Mouse (Mus musculus) 3134 (cell line): ENCODE measurements around the gene Kcnip4.
A peak's percentile ranks its signal among the peaks of the same experiment; 100 is the strongest.

Experiments
- DNase-seq: peaks from one replicate; pipeline ENCODE4 v3.0.0-alpha.2; 2011; ENCODE audit warnings: low spot score; ENCODE audit not compliant: insufficient read length; ENCODE audit errors: extremely low read depth

Kcnip4 gene

DNA sequence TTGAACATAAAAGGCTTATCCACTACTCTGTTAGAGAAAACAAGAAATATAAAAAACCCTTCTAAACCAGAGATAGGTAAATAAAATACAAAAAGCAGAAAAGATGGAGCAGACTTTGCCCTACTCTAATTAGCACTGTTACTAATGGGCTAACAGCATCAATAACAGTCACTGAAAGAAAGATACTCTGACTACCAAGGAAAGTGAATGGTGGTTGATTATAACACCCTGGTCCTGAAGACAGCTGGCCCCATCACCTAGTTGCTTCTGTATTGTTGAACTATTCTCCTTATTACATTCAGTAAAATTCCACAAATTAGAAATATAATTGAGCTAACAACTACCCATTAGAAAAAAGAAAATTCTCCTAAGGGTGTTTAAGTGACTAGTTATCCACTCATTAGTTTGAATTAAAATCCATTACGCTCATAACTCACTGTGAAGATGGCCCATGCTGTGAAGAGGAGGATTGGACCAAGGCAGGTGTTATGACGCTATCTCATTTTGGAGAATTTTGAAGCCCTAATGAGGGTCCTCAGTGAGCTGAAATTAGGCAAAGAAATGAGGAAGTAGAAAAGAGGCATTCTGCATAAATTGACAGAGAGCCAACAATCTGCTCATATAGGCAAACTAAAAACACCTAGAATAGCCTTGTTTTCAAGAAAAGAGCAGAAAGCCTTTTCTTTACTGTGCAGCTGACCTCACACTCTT is 582.2 kb downstream of the Kcnip4 start:
- no peak for DNase-seq

DNA sequence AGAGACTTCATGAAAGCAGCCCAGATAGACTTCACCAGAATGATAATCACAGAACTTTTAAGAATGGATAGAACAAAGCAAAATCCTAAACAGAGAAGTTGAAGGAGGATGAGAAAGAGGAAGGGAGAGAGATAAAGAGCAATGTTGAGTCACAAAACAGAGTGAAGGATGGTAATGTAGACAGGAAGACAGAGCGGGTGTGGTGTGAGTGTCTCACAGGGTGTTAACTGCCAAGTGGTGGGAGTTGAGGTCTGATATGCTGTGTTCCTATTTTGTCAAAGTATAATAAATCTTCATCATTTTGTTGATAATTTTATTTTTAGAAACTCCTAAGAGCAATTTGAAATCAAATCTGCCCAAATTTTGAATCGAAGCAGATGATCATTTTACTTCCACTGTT is 592.8 kb downstream of the Kcnip4 start:
- no peak for DNase-seq

DNA sequence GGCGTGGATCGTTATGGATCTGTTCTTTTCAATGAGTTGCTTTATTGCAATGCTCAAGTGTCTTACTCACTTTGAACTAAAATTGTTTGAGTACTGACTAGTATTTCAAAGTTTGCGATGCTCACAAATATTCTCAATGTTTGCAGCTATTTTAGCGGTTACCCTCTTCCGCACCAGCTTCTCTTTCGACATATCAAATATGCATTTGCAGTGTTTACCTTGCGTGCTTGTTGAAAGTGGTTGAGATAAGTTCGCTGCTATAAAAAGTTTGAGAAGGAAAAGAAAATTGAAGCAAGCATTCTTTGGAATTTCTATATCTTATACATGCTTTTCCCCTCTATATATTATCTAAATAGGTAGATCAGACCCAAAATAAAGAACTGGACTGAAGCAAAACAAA is 634.5 kb downstream of the Kcnip4 start:
- no peak for DNase-seq

DNA sequence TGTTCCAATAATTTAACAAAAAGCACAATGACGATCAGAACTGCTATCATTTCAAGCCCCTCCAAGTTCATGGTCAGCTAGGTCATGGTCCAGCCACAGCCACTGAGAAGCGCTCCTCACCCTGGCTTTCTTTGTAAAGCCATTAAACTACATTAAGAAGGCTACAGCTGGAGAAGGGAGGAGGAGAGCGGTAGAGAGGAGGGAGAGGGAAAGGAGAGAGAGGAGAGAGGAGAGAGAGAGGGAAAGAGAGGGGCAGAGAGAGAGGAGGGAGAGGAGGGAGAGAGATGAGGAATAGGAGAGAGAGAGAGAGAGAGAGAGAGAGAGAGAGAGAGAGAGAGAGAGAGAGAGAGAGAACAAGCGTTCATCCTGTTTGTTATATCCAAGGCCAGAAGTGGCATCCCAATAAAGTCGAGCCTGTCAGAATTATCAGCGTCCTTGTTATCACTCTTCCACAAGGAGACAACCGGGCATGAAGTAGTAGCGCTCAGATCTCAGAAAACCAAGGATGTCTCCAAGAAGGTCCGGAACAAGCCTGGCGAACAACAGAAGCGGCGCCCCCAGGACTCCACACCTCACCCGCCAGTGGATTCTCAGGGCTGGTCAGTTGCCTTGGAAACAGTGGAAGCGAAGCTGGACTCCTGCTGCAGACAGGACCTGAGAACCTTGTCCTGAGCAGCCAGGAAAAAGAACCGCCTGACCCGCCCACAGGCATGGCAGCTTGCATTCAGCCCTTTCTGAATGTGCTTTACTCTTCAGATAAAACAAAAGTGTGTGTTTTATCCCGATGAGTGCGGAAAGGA is 635.1 kb downstream of the Kcnip4 start:
- no peak for DNase-seq

DNA sequence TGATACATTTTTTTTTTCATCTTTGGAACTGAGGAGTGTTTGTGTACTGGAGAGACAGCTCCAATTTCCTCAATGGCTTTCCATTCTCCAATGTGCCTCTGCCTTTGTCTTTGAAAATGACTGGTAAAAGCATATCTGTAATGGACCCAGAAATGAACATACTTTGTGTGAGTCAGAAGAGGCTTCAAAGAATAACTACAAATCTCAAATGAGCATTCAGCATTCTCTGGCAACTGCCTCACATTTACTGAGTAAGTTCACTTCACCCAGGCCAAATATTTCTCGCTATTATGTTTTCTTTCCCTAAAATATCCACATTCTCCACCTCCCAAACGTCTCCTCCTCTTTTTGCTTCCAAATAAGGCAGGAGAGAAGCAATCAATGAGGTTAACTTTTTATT is 646.6 kb downstream of the Kcnip4 start:
- DNase-seq: no peak

DNA sequence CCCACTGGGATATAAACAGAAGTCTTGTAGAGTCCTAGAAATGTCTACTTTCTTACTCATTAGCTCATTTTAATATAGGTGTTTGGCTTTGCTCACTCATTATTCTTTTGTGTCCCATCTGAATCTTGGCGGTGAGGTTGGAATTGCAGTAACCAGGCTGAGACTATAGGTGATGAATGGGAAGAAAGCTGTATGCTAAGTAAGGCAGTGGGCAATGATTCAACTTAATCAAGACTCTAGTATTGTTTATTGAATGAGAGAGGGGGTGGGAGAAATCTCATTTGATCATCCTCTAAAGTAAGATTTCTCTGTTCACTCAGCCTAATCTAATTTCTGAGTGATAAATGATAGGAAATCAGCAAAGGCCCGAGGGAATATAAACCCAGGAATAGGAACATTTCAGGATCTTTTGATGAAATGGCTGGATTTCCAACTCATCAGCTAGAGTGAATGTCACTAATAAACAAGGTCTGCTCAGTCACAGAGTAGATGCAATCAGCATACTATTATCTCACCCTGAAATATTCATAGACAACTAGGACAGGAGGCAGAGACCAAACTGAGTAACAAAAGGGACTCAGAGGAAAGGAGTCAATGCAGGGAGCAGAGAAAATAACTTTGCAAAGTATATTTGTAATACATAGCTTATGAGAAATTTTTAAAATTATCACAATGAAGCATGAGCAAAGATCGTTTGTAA is 660.3 kb downstream of the Kcnip4 start:
- no peak for DNase-seq

DNA sequence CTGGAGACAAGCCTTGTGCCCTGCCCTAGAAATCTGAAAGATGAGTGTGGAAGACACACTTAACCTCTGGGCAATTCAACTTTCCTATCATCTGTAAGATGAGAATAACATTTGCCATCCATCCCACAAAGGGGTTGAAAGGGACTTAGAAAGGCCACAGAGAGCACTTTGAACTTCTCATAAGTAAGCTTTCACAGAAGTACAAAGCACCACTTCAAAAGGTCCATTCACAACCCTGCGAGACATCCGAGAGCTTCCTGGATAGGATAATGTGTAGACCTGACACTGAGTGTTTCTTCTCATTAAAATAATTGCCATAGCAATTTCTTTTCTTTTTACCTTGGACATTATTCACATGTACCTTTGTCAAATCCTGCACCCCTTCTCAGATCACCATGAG is 683.7 kb downstream of the Kcnip4 start:
- DNase-seq: no peak

DNA sequence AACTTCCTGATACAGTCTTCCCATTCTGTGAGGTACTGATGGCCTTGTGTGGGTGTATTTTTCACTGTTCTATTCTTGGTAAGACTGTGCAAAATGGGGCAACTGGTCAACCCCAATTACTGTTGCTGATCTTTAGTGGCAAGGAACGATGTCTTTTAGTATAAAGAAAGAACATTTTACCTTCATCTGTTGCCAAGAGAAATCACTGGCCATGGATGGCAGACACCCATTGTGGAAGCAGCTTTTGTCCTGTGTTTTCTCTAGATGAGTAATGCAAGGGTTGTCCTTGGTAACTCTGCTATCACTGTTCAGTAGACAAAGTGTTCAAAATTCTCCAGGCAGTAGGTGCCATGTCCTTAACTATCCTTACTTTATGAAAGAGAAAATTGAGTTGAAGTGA is 729.2 kb downstream of the Kcnip4 start:
- no peak for DNase-seq

DNA sequence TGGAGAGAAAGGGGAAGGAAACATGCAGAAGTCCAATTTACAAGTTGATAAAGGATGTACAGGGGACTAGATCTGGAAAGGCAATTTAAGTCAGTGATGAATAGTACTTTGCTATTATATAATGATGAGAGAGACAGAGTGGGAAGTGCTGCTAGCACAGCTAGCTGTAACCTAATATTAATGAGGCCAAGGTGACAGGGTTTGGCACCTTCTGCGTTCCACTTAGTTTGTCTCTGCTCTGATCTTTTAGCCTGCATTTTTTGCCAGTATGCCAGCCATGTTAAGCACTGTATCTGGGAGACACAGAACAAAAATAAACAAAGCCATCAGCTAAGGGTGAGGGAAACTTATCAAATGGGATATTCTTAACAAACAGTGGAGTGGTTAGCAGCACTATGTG is 745.3 kb downstream of the Kcnip4 start:
- DNase-seq: no peak

DNA sequence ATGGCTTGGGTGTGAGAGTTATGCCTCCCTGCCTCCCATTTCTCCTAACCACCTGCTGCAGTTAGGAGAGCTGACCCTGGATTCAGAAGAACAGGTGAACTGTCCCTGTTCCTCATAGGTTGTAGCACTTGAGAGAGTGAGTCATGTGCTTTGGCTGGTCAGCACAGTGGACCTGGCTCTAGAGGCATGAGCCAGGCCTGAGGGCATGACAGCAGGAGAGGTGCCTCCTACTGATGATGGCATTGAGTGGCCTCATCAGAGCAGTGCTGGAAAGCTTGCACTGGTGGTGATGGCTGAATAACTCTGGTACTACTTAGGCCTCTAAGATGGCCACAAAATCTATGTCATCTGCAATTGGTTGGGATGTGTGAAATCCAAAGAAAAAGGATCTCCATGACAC is 776.1 kb downstream of the Kcnip4 start:
- DNase-seq: no peak

DNA sequence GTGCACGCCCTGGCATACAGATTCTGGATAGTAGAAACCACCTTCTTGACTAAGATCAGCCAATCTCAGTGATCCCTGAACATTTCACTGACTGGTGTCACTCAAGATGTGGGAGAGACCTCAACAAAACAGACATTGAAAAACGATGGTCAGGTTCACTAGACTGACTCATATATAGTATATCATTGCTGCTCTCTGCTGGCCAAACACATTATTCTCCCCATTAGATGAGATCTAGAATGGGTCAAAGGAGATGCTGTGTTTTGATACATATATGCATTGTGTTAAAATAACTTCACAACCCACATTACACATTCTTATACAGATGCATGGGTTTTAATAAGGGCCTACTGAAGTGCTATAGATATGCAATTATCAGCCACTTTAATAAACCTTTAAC is 787.1 kb downstream of the Kcnip4 start:
- DNase-seq: no peak

DNA sequence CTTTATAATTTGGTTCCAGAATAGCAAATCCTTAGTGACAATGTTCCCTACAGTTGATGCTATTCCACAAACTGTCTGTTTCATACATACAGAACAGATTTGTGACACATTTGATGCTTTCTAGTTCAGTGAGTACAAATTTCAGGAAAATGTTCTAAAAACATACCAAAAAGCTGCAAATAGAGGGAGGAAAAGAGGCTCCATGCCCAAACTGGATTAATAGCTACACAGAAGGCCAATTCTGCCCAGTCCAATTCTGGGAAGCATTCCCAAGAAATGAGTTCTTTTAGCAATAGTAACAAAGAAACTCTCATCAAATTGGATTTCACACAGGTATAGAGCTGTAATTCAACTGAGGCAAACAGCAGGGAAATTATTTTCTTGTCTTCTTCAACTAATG is 806.5 kb downstream of the Kcnip4 start:
- DNase-seq: no peak

DNA sequence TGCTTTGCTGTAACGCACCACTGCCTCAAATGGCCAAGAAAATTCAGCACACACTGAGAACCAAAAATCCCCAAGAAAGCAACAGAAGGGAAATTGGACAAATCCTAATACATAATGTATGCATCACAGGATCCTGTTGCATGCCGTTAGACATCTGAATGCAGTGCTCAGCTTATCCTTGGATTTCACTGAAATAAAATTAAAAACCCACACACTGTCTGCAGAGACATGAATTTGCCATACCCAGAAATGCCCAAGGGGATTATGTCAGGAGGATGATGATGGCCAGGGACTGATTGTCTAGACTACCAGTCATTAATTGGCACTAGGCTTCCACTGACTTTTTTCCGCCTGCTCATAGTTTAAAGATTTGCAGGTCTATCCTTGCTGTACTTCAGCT is 818.7 kb downstream of the Kcnip4 start:
- DNase-seq: no peak

DNA sequence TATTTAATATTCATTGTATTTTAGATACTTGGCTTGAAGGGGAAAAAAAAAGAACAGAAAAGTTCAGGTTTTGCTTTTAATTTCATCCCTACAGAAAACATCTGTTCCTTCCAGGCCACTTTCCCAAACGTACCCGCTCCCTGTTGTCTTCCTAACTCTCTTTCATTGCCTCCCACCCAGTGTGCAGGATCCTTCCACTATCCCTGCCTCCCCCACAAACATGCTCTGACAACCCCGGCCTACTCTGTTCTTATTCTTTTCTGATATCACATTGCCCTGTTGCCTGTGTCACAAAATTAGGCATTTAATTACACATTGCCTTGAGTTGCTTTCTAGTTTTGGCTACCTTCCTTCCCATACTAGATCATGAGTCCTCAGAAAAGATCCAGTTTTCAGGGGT is 837.6 kb downstream of the Kcnip4 start:
- no peak for DNase-seq

DNA sequence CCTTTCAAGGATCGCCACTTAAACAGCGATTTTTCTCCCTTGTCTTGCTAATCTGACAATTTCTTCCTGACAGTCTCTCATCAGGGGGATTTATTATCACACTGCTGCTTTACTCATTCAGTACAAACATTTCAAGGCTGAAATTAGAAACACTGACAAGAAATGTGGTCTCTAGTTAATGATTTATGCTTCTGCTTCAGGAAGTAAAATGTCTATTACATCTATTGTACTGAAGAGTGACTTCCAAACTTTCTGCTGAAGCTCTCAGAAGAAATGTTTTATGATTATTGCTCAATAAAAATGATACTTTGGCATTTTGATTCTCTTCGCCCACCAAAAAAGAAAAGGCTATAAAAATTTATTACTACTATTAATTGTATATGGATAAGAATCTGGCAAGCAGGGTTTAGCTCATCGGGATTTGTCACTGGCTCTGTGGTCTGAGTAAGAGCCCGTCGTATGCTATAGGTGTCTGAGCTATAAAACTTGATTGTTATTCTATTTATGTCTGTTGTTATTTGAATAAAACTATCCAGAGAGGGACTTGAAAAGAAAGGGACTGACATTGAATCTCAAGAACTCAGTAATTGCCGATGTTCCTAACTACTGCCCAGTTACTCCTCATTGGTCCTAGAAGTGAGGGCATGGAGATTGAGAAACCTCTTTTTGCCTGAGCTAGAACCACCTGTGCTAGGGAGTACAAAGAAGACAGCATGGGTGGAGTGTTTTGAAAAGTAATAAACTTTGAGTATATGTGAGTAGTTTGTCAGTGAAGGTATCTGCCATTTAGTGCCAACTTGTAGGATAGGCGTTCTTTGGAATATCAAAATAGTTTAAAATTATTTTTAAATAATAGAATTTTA is 844.7 kb downstream of the Kcnip4 start:
- DNase-seq: no peak

DNA sequence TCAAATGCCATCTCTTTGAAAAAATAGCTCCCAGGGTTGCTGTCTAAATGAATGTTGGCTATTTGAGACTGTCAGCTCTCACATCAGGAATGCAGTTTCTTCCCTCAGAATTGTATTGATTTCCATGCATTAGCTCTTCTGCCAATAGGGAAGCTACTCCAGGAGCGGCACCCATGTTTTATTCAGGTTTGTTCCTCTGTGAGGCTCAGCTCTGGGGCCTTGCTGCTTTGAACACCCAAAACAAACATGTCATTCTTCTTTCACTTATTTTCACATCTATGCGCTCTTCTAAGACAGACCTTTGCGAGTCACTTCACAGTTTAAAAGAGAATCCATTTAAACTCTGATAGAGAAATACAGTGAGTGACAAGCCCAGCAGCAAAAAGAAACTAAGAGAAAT is 862.2 kb downstream of the Kcnip4 start:
- DNase-seq: no peak

DNA sequence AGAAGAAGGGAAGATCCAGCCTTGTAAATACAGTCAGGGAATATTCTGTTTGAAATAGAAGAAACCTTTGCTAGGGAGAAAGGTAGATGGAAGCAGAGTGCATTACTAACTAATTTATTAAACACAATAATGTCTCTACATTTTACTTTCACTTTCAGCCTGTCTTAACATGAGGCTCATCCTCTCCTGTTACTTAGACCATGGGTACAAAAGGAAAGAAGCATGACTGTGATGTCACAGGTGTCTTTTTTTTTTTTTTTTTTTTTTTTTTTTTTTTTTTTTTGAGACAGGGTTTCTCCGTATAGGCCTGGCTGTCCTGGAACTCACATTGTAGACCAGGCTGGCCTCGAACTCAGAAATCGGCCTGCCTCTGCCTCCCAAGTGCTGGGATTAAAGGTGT is 864.7 kb downstream of the Kcnip4 start:
- peak; percentile 7 for DNase-seq

DNA sequence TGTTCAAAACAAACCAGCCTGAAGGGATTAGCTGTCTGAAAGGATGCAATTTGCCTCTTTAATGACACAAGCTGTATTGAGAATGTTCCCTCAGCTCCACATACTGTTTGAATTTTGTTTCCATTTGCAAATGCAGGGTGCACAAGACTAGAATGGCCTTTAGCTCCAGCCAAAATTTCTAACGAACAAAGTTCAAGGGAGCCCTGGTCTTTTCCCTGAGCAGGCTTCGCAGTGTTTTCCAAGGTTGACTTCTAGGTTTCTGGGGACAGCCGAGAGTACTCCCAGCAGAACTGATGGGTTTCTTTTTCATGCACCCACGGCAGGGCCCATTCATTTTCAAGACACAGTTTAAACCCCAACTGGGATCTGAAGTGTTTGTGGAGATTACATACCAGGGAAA is 874.2 kb downstream of the Kcnip4 start:
- no peak for DNase-seq

DNA sequence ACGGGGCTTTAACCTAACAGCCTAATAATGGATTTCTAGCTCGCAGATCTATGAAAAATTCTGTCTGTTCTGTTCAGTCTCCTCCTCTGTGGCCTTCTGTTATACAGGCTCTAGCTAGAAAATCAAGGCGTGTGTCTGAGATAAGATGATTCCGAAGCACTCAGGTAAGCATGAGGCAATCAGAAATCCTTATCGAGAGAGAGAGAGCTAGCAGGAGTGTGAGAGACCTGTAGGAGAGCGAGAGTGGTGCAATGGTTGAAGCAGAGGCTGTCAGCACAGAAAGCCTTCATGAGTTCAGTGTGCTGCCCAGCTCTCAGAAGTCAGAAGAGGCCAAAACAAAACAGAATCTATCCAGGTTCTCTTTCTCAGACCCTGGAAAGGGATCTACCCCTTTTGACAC is 888.0 kb downstream of the Kcnip4 start:
- DNase-seq: no peak

DNA sequence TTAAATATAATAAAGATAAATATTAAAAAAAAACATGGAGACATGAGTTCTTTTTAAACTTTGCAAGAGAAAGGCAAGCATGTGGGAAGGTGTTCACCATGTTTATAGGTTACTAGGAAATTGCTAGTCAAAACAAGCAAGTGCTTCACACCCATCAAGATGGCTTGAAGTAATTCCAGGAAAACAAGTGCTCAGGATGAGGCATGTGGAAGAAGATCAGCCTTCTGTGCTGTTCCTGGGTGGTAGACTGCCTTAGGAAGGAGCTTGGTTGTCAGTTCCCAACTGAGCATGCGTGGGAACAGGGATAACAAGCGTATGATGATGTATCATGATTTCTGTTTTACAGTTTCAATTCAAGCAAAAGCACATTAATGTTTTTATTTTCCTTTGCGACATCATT is 891.1 kb downstream of the Kcnip4 start:
- no peak for DNase-seq

DNA sequence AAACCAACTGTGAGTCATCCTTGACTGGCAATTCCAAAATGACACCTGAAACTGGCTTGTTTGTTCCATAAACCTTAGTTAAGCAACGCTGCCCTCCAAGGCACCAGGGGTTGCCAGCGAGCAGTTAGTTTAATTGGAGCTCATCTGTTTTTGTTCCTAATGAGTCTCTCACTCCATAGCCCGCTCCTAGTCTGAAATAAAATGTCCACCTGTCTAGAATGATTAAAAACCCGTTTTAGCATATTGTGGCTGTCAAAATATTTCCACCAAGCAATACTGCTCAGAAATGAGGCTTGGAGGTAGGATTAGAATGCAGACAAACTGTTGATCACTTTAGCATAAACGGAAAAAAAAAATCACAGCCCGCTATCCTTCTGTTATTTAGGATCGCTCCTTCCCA is 901.3 kb downstream of the Kcnip4 start:
- DNase-seq: no peak
